Mouse (Mus musculus): ENCODE data around the gene Sertad3.

DNA sequence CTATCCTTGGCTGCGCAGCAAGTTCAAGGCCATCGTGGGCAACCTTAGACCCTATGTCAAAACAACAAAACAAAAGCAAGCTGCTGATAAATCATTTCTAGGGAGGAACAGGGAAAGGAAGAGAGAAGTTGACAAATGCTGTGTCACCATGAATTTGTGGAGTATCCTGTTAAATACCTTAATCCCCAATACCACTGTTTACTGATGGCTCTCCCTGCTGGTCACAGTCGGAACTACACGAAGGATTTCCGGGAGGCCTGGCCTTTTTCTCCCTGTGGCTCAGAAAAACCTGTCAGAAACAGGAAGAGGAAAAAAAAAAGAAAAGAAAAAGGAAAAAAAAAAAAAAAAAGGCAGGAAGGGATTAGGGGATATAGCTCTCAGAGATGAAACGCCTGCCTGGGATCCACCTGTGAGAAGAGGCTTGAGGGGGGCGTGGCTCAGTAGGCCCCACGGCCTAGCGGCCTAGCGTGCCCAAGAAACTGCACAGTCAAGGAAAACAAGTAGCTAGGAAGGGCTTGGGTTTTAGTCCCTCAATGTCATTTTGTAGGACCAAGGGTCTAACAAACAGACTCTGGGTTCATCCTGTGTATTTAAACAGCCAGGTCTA lies 24.2 kb upstream of the Sertad3 start:
- peak; percentile 43 for TF ChIP-seq CTCF (IDR thresholded peaks at IDR 0.05; ENCODE audit: low read depth, low read length)
- TF ChIP-seq POLR2A (IDR thresholded peaks at IDR 0.05; ENCODE audit: insufficient read depth, low read length): no peak
- no peak for TF ChIP-seq EP300 (IDR thresholded peaks at IDR 0.05; ENCODE audit: insufficient read depth, low read depth, low read length)

Data from ES-Bruce4 (cell line).